Mouse (Mus musculus) lung, postnatal 0 days (tissue): ENCODE measurements around the gene Gabbr2.

Experiments
- CTCF ChIP-seq: IDR thresholded peaks from 2 replicates; pipeline ENCODE4 v1.5.1; 2016; ENCODE audit warnings: antibody characterized with exemption, mild to moderate bottlenecking
- EP300 ChIP-seq: IDR thresholded peaks from 2 replicates; pipeline ENCODE4 v1.6.1; 2016; ENCODE audit warnings: antibody characterized with exemption, mild to moderate bottlenecking, control low read depth

- TF ChIP-seq EP300 (no peak), CTCF (no peak)
Measured at GRCm38 (mm10) chr4:47010400-47011231, 18.9 kb upstream of the Gabbr2 start.
